Mouse (Mus musculus): ENCODE results near the gene Amer1. TPM values are rescaled to one million over a fixed set of nuclear protein-coding genes. Genes with fewer than 3 reads are reported as not detected.
A peak's percentile ranks its signal among the peaks of the same experiment; 100 is the strongest.

Gene Amer1
- polyA plus RNA-seq, 1 experiment from 2014 or later: 11.0 TPM

- Histone ChIP-seq H3K27me3 (ENCODE audit: insufficient read depth, low read length) (no peaks in the 10 kb centered on the region), H3K9me3 (ENCODE audit: low read depth, low read length) (no peaks in the 10 kb centered on the region), H3K36me3 (ENCODE audit: insufficient read depth) (no peaks in the 10 kb centered on the region), H3K9ac (no peak overlapping the region), H3K4me1 (ENCODE audit: insufficient read depth) (no peaks in the 10 kb centered on the region), H3K4me3 (ENCODE audit: low read depth, low read length) (no peak overlapping the region), H3K4me2 (no peak overlapping the region), H3K27ac (ENCODE audit: low read depth) (no peak overlapping the region)
- DNase-seq (no peak), ATAC-seq (ENCODE audit: insufficient read depth) (no peak)
- TF ChIP-seq CTCF (IDR thresholded peaks at IDR 0.05; ENCODE audit: low read depth): no peak
Measured at GRCm38 (mm10) chrX:95441290-95441689, 3.4 kb downstream of the Amer1 start.

DNA sequence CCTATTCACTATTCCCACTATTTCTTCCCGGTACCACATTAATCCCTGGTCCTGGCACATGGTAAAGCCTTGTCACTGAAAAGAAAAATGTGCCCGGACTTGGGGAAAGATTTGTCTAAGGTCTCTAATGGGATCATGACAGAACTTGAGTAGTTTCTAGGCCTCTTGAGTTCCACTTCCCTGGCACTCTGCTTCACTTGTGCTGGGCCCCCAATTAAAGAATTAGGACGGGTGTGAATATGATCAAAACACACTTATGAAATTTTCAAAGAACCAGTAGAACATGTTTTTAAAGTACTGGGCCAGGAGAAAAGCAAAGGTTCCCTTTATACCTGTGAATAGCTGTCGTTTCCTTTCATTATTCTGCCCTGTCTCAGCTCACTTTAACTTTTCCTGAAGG, 6.2 kb downstream of the Amer1 start:
- no peaks in the 10 kb centered on the region for H3K4me1 ChIP-seq (ENCODE audit: insufficient read depth)
- WGBS: 70% methylated on average over 4 of the region's 4 CpGs
- H3K27me3 ChIP-seq (ENCODE audit: insufficient read depth, low read length): no peaks in the 10 kb centered on the region
- no peak overlapping the region for H3K4me3 ChIP-seq (ENCODE audit: low read depth, low read length)
- no peak for ATAC-seq (ENCODE audit: insufficient read depth)
- DNase-seq: peak; percentile 7
- H3K27ac ChIP-seq (ENCODE audit: low read depth): no peak overlapping the region
- H3K4me2 ChIP-seq: no peak overlapping the region
- no peak overlapping the region for H3K9ac ChIP-seq
- no peak for TF ChIP-seq CTCF (IDR thresholded peaks at IDR 0.05; ENCODE audit: low read depth)
- H3K9me3 ChIP-seq (ENCODE audit: low read depth, low read length): no peaks in the 10 kb centered on the region
- H3K36me3 ChIP-seq (ENCODE audit: insufficient read depth): no peaks in the 10 kb centered on the region

GRCm38 (mm10) chrX:95437236-95437635, 7.4 kb downstream of the Amer1 start:
- ATAC-seq (ENCODE audit: insufficient read depth): no peak
- Histone ChIP-seq H3K4me3 (ENCODE audit: low read depth, low read length) (no peak overlapping the region), H3K9ac (no peak overlapping the region), H3K27ac (ENCODE audit: low read depth) (no peak overlapping the region), H3K36me3 (ENCODE audit: insufficient read depth) (no peaks in the 10 kb centered on the region), H3K27me3 (ENCODE audit: insufficient read depth, low read length) (no peaks in the 10 kb centered on the region), H3K4me2 (no peak overlapping the region), H3K9me3 (ENCODE audit: low read depth, low read length) (no peaks in the 10 kb centered on the region), H3K4me1 (ENCODE audit: insufficient read depth) (no peaks in the 10 kb centered on the region)
- no peak for TF ChIP-seq CTCF (IDR thresholded peaks at IDR 0.05; ENCODE audit: low read depth)
- DNase-seq: no peak
- 81% methylated on average over 1 of the region's 1 CpGs for WGBS

GRCm38 (mm10) chrX:95373101-95373500, 71.6 kb downstream of the Amer1 start:
- Histone ChIP-seq H3K4me1 (ENCODE audit: insufficient read depth) (no peaks in the 10 kb centered on the region), H3K36me3 (ENCODE audit: insufficient read depth) (no peaks in the 10 kb centered on the region), H3K4me2 (no peak overlapping the region), H3K9ac (no peak overlapping the region), H3K27ac (ENCODE audit: low read depth) (no peak overlapping the region), H3K4me3 (ENCODE audit: low read depth, low read length) (no peak overlapping the region), H3K9me3 (ENCODE audit: low read depth, low read length) (no peaks in the 10 kb centered on the region), H3K27me3 (ENCODE audit: insufficient read depth, low read length) (no peaks in the 10 kb centered on the region)
- DNase-seq: no peak
- TF ChIP-seq CTCF (IDR thresholded peaks at IDR 0.05; ENCODE audit: low read depth): no peak
- ATAC-seq (ENCODE audit: insufficient read depth): no peak

Other genes starting within 250 kb of the Amer1 start
- 11.3 and 12.3 TPM in 2 replicates for gene Arhgef9, start 248.0 kb downstream of the Amer1 start, polyA plus RNA-seq (2014; fragmentation: Nextera tagmentation; extraction: Ambion mirVana)
- gene Asb12, start 113.1 kb upstream of the Amer1 start, polyA plus RNA-seq (2014; fragmentation: Nextera tagmentation; extraction: Ambion mirVana): not detected in 2 replicates
- gene Pfn5, start 113.2 kb upstream of the Amer1 start, polyA plus RNA-seq (2014; fragmentation: Nextera tagmentation; extraction: Ambion mirVana): not detected in 2 replicates
- gene Zc4h2, start 213.6 kb upstream of the Amer1 start, polyA plus RNA-seq (2014; fragmentation: Nextera tagmentation; extraction: Ambion mirVana): 17.4 and 20.2 TPM in 2 replicates

Data from lung, embryonic 14.5 days (tissue).